Mouse (Mus musculus) brain, embryonic 14.5 days (tissue): ENCODE results near the gene Tmcc3.

Experiments used
- CTCF ChIP-seq: fragments of 200-500 bp; IDR thresholded peaks from 2 replicates; pipeline ENCODE4 v1.5.1; 2012; ENCODE audit warnings: inconsistent platforms, mild to moderate bottlenecking, moderate library complexity, borderline replicate concordance; ENCODE audit not compliant: insufficient read depth, insufficient read length; ENCODE audit errors: extremely low read depth
- POLR2A ChIP-seq: fragments of 200-500 bp; IDR thresholded peaks from 2 replicates; pipeline ENCODE4 v1.6.1; 2012; ENCODE audit warnings: mild to moderate bottlenecking, inconsistent platforms, borderline replicate concordance; ENCODE audit not compliant: poor library complexity, insufficient read depth, insufficient read length, severe bottlenecking; ENCODE audit errors: extremely low read depth

GRCm38 (mm10) chr10:94567915-94568314 lies 256.2 kb downstream of the Tmcc3 start:
- TF ChIP-seq CTCF (no peak), POLR2A (no peak)
